Mouse (Mus musculus): ENCODE measurements around the gene Tnni3. TPM values are rescaled to one million over a fixed set of nuclear protein-coding genes. Genes with fewer than 3 reads are reported as not detected.

The Tnni3 gene
- polyA plus RNA-seq, 1 experiment from 2014 or later, result 2,083 TPM

Other genes with a start within 250 kb of the Tnni3 start
- gene Ncr1, start 186.5 kb downstream of the Tnni3 start, polyA plus RNA-seq (2015; fragmentation: Nextera tagmentation; extraction: Ambion mirVana), result 0.09 TPM in 1 of 2 replicates, not detected in the other
- gene Gp6, start 126.5 kb downstream of the Tnni3 start, polyA plus RNA-seq (2015; fragmentation: Nextera tagmentation; extraction: Ambion mirVana), result 0.71 and 0.83 TPM in 2 replicates
- gene Rdh13, start 78.6 kb downstream of the Tnni3 start, polyA plus RNA-seq (2015; fragmentation: Nextera tagmentation; extraction: Ambion mirVana), result 24.7 and 29.9 TPM in 2 replicates
- 3.3 and 4.2 TPM in 2 replicates for gene Eps8l1, start 63.6 kb downstream of the Tnni3 start, polyA plus RNA-seq (2015; fragmentation: Nextera tagmentation; extraction: Ambion mirVana)
- gene Ppp1r12c, start 22.5 kb downstream of the Tnni3 start, polyA plus RNA-seq (2015; fragmentation: Nextera tagmentation; extraction: Ambion mirVana), result 29.2 and 33.9 TPM in 2 replicates
- gene Tnnt1, start 7.8 kb downstream of the Tnni3 start, polyA plus RNA-seq (2015; fragmentation: Nextera tagmentation; extraction: Ambion mirVana), result 610 and 755 TPM in 2 replicates
- gene Dnaaf3, start 8.2 kb upstream of the Tnni3 start, polyA plus RNA-seq (2015; fragmentation: Nextera tagmentation; extraction: Ambion mirVana), result 0.59 and 0.95 TPM in 2 replicates
- 1.4 and 2.7 TPM in 2 replicates for gene Syt5, start 23.3 kb upstream of the Tnni3 start, polyA plus RNA-seq (2015; fragmentation: Nextera tagmentation; extraction: Ambion mirVana)
- 0.04 TPM in 1 of 2 replicates, not detected in the other for gene Ptprh, start 79.8 kb upstream of the Tnni3 start, polyA plus RNA-seq (2015; fragmentation: Nextera tagmentation; extraction: Ambion mirVana)
- 2.4 TPM in 2 replicates for gene Tmem86b, start 107.2 kb upstream of the Tnni3 start, polyA plus RNA-seq (2015; fragmentation: Nextera tagmentation; extraction: Ambion mirVana)
- gene Ppp6r1, start 134.8 kb upstream of the Tnni3 start, polyA plus RNA-seq (2015; fragmentation: Nextera tagmentation; extraction: Ambion mirVana), result 7.2 and 7.4 TPM in 2 replicates
- 74.0 and 79.9 TPM in 2 replicates for gene Hspbp1, start 160.8 kb upstream of the Tnni3 start, polyA plus RNA-seq (2015; fragmentation: Nextera tagmentation; extraction: Ambion mirVana)
- gene Brsk1, start 166.4 kb upstream of the Tnni3 start, polyA plus RNA-seq (2015; fragmentation: Nextera tagmentation; extraction: Ambion mirVana), result 0.46 and 0.91 TPM in 2 replicates
- gene Tmem150b, start 201.0 kb upstream of the Tnni3 start, polyA plus RNA-seq (2015; fragmentation: Nextera tagmentation; extraction: Ambion mirVana), result 0.05 and 0.07 TPM in 2 replicates
- gene Kmt5c, start 215.9 kb upstream of the Tnni3 start, polyA plus RNA-seq (2015; fragmentation: Nextera tagmentation; extraction: Ambion mirVana), result 57.1 and 60.0 TPM in 2 replicates
- 35.4 and 36.4 TPM in 2 replicates for gene Cox6b2, start 228.9 kb upstream of the Tnni3 start, polyA plus RNA-seq (2015; fragmentation: Nextera tagmentation; extraction: Ambion mirVana)
- gene Fam71e2, start 247.1 kb upstream of the Tnni3 start, polyA plus RNA-seq (2015; fragmentation: Nextera tagmentation; extraction: Ambion mirVana), result not detected in 2 replicates